Mouse (Mus musculus) embryonic facial prominence, embryonic 11.5 days (tissue): ENCODE measurements around the gene Unc119b. TPM values are rescaled to one million over a fixed set of nuclear protein-coding genes. Genes with fewer than 3 reads are reported as not detected.
A peak's percentile ranks its signal among the peaks of the same experiment; 100 is the strongest.

Experiments
- ATAC-seq: fragments of 200-750 bp; cut with Nextera tagmentation; replicated peaks from 2 replicates; pipeline ENCODE4 v1.8.0; 2017; ENCODE audit warnings: low read depth; ENCODE audit not compliant: insufficient number of reproducible peaks, low FRiP score, low TSS enrichment
- DNase-seq: peaks from one replicate; pipeline ENCODE4 v3.0.0-alpha.2; 2015; ENCODE audit warnings: low spot score
- H3K27ac ChIP-seq: fragments of 300-500 bp; sonication (generic); replicated peaks from 2 replicates; pipeline ENCODE4 v1.5.1; 2014; ENCODE audit warnings: mild to moderate bottlenecking, low read depth, low read length, control low read depth
- H3K27me3 ChIP-seq: fragments of 300-500 bp; sonication (generic); 2 replicates; pipeline ENCODE4 v1.6.1; 2014; ENCODE audit warnings: mild to moderate bottlenecking, low read length, moderate library complexity, mixed read lengths; ENCODE audit not compliant: control insufficient read depth, insufficient read depth
- H3K36me3 ChIP-seq: fragments of 300-500 bp; sonication (generic); replicated peaks from 2 replicates; pipeline ENCODE4 v1.6.1; 2014; ENCODE audit warnings: low read depth, mild to moderate bottlenecking, low read length, moderate library complexity, mixed read lengths; ENCODE audit not compliant: control insufficient read depth, insufficient read depth
- H3K4me1 ChIP-seq: fragments of 300-500 bp; sonication (generic); 2 replicates; pipeline ENCODE4 v1.6.1; 2014; ENCODE audit warnings: low read length, mixed read lengths; ENCODE audit not compliant: control insufficient read depth, insufficient read depth
- H3K4me2 ChIP-seq: fragments of 300-500 bp; sonication (generic); 2 replicates; pipeline ENCODE4 v1.6.1; 2014; ENCODE audit warnings: low read depth, mild to moderate bottlenecking, control low read depth, low read length, moderate library complexity
- H3K4me3 ChIP-seq: fragments of 300-500 bp; sonication (generic); 2 replicates; pipeline ENCODE4 v1.5.1; 2014; ENCODE audit warnings: low read depth, low read length, control low read depth
- H3K9ac ChIP-seq: fragments of 300-500 bp; sonication (generic); replicated peaks from 2 replicates; pipeline ENCODE4 v1.6.1; 2014; ENCODE audit warnings: mild to moderate bottlenecking, control low read depth, low read length
- H3K9me3 ChIP-seq: fragments of 300-500 bp; sonication (generic); replicated peaks from 2 replicates; pipeline ENCODE4 v1.6.1; 2016; ENCODE audit warnings: mild to moderate bottlenecking, low read length, inconsistent platforms, mixed read lengths; ENCODE audit not compliant: control insufficient read depth
- WGBS: fragments of 180-500 bp; shearing (Covaris S2); extraction: QIAGEN DNeasy Blood & Tissue Kit; methylation state at CpG from one replicate; pipeline ENCODE4 v1.1.7; 2014; 5-methylcytosine and 5-hydroxymethylcytosine counted together
- polyA plus RNA-seq: library from polyadenylated mRNA; unstranded; fragments of >200 nt; fragmentation: Nextera tagmentation; extraction: Ambion mirVana; gene quantifications from 2 replicates; pipeline ENCODE4 v1.2.1, GENCODE M21; 2014

The Unc119b gene
- polyA plus RNA-seq, 1 experiment from 2014 or later, result 49.6 TPM

GRCm38 (mm10) chr5:115133358-115134066, 1.3 kb downstream of the Unc119b start:
- 58% methylated on average over 6 of the region's 6 CpGs for WGBS
- Histone ChIP-seq H3K4me3 (peak overlapping the region; percentile 84), H3K36me3 (no peaks in the 10 kb centered on the region; the same call in 1 of the 2 replicates), H3K4me2 (peak overlapping the region; percentile 85), H3K9ac (peak overlapping the region; percentile 51), H3K27ac (no peak overlapping the region), H3K27me3 (no peaks in the 10 kb centered on the region), H3K9me3 (no peaks in the 10 kb centered on the region), H3K4me1 (no peaks in the 10 kb centered on the region)
- DNase-seq, result no peak
- no peak for ATAC-seq

GRCm38 (mm10) chr5:115132465-115132864, 2.3 kb downstream of the Unc119b start:
- Histone ChIP-seq H3K27ac (no peak overlapping the region), H3K27me3 (no peaks in the 10 kb centered on the region), H3K4me2 (no peak overlapping the region), H3K9me3 (no peaks in the 10 kb centered on the region), H3K9ac (no peak overlapping the region), H3K4me3 (no peak overlapping the region), H3K36me3 (peaks cover 2% of the 10 kb centered on the region), H3K4me1 (no peaks in the 10 kb centered on the region)
- ATAC-seq, result no peak
- 90% methylated on average over 8 of the region's 8 CpGs for WGBS
- no peak for DNase-seq

GRCm38 (mm10) chr5:115129328-115129727, 5.4 kb downstream of the Unc119b start:
- H3K36me3 ChIP-seq, result peaks cover 4% of the 10 kb centered on the region
- no peak overlapping the region for H3K27ac ChIP-seq
- ATAC-seq, result no peak
- H3K4me1 ChIP-seq, result no peaks in the 10 kb centered on the region
- no peak for DNase-seq
- no peak overlapping the region for H3K4me2 ChIP-seq
- H3K9ac ChIP-seq, result no peak overlapping the region
- no peaks in the 10 kb centered on the region for H3K27me3 ChIP-seq
- H3K4me3 ChIP-seq, result no peak overlapping the region
- 86% methylated on average over 6 of the region's 6 CpGs for WGBS
- H3K9me3 ChIP-seq, result no peaks in the 10 kb centered on the region

GRCm38 (mm10) chr5:115127421-115128179, 7.2 kb downstream of the Unc119b start:
- Histone ChIP-seq H3K27me3 (no peaks in the 10 kb centered on the region), H3K4me1 (no peaks in the 10 kb centered on the region), H3K27ac (no peak overlapping the region), H3K36me3 (peaks cover 4% of the 10 kb centered on the region), H3K9me3 (no peaks in the 10 kb centered on the region), H3K4me2 (no peak overlapping the region), H3K9ac (no peak overlapping the region), H3K4me3 (no peak overlapping the region)
- ATAC-seq (no peak), DNase-seq (no peak)
- 93% methylated on average over 22 of the region's 22 CpGs for WGBS

GRCm38 (mm10) chr5:115126578-115127312, 8.0 kb downstream of the Unc119b start:
- no peak for DNase-seq
- Histone ChIP-seq H3K9ac (no peak overlapping the region), H3K27me3 (no peaks in the 10 kb centered on the region), H3K4me2 (no peak overlapping the region), H3K9me3 (no peaks in the 10 kb centered on the region), H3K4me1 (no peaks in the 10 kb centered on the region), H3K27ac (no peak overlapping the region), H3K36me3 (peaks cover 4% of the 10 kb centered on the region), H3K4me3 (no peak overlapping the region)
- 93% methylated on average over 27 of the region's 28 CpGs for WGBS
- ATAC-seq, result no peak

GRCm38 (mm10) chr5:115125211-115125871, 9.4 kb downstream of the Unc119b start:
- Histone ChIP-seq H3K9me3 (no peaks in the 10 kb centered on the region), H3K27ac (no peak overlapping the region), H3K4me2 (no peak overlapping the region), H3K27me3 (no peaks in the 10 kb centered on the region), H3K9ac (peak overlapping the region; percentile 28; the same call in 1 of the 2 replicates), H3K4me1 (no peaks in the 10 kb centered on the region), H3K36me3 (peaks cover 4% of the 10 kb centered on the region), H3K4me3 (no peak overlapping the region)
- peak; percentile 80 for DNase-seq
- 35% methylated on average over 24 of the region's 24 CpGs for WGBS
- ATAC-seq, result no peak; the same call in 1 of the 2 replicates

- ATAC-seq (no peak), DNase-seq (no peak)
- peaks cover 4% of the 10 kb centered on the region for H3K36me3 ChIP-seq
- 94% methylated on average over 6 of the region's 6 CpGs for WGBS
- H3K9ac ChIP-seq, result no peak overlapping the region
- H3K4me2 ChIP-seq, result no peak overlapping the region
- H3K27me3 ChIP-seq, result no peaks in the 10 kb centered on the region
- H3K9me3 ChIP-seq, result no peaks in the 10 kb centered on the region
- no peak overlapping the region for H3K4me3 ChIP-seq
- H3K27ac ChIP-seq, result no peak overlapping the region
- no peaks in the 10 kb centered on the region for H3K4me1 ChIP-seq
Measured at GRCm38 (mm10) chr5:115124690-115125089, 10.1 kb downstream of the Unc119b start.
